Mouse (Mus musculus) E14TG2a.4 (cell line): ENCODE data around the gene Zscan5b.

Source experiments
- CTCF ChIP-seq: conservative IDR thresholded peaks from 2 replicates; pipeline ENCODE4 v1.5.1; 2014; ENCODE audit warnings: low read length
- NANOG ChIP-seq: IDR thresholded peaks from 2 replicates; pipeline ENCODE4 v1.6.1; 2014; ENCODE audit warnings: borderline replicate concordance, low read length, mixed read lengths
- POU5F1 ChIP-seq: IDR thresholded peaks from 2 replicates; pipeline ENCODE4 v1.6.1; 2014; ENCODE audit warnings: low read length, borderline replicate concordance

DNA sequence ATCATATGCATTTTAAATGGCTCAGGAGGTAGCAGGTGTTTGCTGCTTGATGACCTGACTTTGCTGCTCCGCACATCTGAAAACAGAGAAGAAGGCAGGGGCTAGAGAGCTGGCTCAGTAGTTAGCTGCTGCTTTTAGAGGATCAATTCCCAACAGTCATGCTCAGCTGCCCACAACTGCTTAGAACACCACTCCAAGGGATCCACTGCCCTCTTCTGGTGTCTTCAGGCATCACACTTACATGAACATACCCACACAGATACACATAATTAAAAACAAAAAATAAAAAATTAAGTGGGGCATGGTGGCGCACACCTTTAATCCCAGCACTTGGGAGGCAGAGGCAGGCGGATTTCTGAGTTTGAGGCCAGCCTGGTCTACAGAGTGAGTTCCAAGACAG, 40.0 kb downstream of the Zscan5b start:
- peak; percentile 57 for TF ChIP-seq CTCF
- no peak for TF ChIP-seq POU5F1
- TF ChIP-seq NANOG = no peak
